Mouse (Mus musculus): Measurements from ENCODE around the gene Raver1. TPM values are rescaled to one million over a fixed set of nuclear protein-coding genes. Genes with fewer than 3 reads are reported as not detected.

Gene Raver1
- polyA plus RNA-seq (2014; fragmentation: Illumina TruSeq; extraction: RNeasy Lipid Tissue Mini Kit (QIAGEN cat#74804); ENCODE audit: insufficient read depth, low read depth, low replicate concordance), result 17.8 TPM

DNA sequence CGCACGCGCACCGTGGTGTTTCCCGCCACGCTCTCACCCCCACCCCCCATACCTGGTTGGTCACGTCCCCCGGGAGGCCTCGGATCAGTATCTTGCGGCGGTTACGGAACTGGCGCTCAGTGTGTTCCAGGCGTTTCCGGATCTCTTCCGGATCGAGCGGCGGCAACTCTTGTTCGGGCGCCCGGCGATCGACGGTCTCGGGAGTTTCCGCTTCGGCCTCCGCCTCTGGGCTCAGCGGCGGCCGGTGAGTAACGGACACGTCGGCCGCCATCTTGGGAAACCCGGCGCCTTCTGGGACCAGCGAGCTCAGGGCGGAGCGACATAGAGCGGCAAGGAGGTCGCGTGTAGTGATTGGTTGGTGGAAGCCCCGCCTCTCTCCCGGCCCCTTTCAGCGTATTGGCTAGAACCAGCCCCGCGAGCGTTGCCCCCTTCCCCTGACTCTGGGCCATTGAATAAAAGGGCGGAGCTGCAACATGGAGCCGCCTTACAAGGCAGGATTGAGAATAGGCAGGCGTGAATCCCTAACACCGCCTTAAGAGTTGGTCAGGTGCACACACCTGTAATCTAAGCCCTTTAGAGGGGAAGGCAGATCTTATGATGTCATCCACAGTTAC, at the start of gene Raver1, which contains the start of gene Gm38431:
Gene Raver1 (minus strand): TSS at position 302 of the 614 bp plus-strand sequence.
Gene Gm38431 (minus strand): TSS at position 291 of the 614 bp plus-strand sequence.

DNA sequence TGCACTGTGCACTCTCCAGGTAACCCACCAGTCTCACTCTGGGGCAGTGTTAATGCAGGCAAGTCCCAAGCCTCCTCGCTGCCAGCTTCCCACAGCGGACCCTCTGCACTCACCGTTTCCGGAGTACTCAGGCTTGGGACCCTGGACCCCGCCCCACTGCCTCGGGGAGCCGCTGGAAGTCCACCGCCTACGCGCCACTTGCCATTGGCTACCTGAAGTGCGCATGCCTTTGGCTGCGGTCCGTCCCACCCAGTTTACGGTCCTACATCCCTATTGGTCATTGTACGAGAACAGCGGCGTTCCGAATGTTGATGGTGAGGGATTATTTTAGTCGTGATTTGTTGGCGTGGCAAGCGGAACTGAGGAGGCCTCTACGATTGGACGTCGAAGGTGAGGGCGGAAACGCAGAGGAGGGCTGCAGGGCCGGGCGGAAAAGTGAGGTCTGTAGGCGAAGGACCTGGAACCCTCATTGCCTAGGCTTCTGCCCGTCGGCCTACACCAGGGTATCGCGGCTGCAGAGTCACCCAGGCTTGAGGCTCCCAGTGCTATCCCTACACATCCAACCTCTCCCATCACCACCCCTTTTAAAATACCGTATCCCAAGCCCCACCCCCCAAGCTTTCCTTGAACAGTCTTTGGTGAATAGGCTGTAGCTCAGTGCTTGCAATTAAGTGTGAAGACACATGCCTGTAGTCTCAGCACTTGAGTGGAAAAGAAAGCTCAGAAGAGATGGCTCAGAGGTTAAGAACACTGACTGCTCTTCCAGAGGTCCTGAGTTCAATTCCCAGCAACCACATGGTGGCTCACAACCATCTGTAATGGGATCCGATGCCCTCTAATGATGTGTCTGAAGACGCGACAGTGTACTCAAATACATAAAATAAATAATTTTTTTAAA, 39.5 kb upstream of the Raver1 start, which contains the start of gene Tyk2:
Gene Tyk2 (minus strand): TSS at position 185 of the 898 bp plus-strand sequence.

GRCm38 (mm10) chr9:21073044-21073840, 18.6 kb downstream of the Raver1 start, which contains the start of the genes Gm49373 and Fdx1l:
TSS of gene Gm49373 (minus strand) at chr9:21073096.
TSS of gene Fdx1l (minus strand) at chr9:21073614.

GRCm38 (mm10) chr9:21067006-21067684, 24.7 kb downstream of the Raver1 start, which contains the start of gene Zglp1:
TSS of gene Zglp1 (minus strand) at chr9:21067093.

DNA sequence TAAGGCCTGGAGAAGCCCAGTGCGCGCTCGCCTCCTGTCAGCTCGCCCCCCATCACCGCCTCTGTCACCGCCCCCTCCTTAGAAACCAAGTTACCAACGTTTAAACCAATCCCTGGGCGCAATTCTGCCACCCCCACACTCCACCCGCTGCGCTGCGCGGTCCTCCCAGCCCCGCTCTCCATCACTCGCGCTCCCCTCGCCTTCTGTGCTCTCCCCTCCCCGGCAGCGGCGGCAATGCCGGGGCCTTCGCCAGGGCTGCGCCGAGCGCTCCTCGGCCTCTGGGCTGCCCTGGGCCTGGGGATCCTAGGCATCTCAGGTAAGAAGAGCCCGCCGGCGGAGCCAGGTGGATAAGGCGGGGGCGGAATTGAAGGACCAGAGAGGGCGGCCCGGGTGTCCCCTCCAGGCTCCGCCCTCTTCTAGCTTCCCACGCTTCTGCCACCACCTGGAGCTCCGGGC, 59.9 kb downstream of the Raver1 start, which contains the start of gene Icam5:
Gene Icam5 (plus strand): TSS at position 178 of the 456 bp plus-strand sequence.

DNA sequence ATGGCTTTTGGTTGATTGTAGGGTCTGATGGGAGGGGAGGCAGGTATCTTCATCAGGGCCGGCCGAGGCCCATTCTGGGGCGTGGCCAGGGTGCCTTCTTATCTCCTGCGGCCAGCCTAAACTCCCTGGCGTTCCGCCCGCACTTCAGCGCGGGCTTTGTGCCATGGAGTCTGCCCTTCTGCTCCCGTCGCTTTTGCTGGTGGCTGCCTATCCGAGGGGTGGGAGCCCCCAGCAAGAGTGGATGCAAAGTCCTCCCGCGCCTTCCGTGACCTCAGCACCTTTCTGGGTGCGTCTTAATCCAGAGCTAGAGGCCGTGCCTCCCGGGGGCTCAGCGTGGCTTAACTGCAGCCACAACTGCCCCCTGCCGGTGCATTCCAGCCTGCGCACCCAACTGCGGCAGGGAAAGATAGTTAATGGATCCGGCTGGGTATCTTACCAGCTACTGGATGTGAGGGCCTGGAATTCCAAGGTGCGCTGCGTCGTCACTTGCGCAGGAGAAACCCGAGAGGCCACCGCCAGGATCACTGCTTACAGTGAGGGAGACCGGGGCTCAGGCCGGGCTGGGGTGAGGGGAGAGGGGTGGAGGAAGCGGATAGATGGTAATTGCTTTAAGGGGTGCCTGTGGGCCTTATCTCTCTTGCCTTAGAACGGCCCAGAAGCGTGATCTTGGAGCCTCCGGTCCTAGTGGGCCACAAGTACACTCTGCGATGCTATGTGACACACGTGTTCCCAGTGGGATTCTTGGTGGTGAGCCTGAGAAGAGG, 62.3 kb downstream of the Raver1 start, which contains the start of gene Icam4:
Gene Icam4 (plus strand): TSS at position 83 of the 764 bp plus-strand sequence.

Other genes starting within 250 kb of the Raver1 start
- gene A230050P20Rik, start 223.4 kb downstream of the Raver1 start, polyA plus RNA-seq (2014; fragmentation: Illumina TruSeq; extraction: RNeasy Lipid Tissue Mini Kit (QIAGEN cat#74804); ENCODE audit: insufficient read depth, low read depth, low replicate concordance), result 17.4 TPM
- 2.2 TPM for gene Angptl6, start 212.3 kb downstream of the Raver1 start, polyA plus RNA-seq (2014; fragmentation: Illumina TruSeq; extraction: RNeasy Lipid Tissue Mini Kit (QIAGEN cat#74804); ENCODE audit: insufficient read depth, low read depth, low replicate concordance)
- 15.0 TPM for gene Ppan, start 203.8 kb downstream of the Raver1 start, polyA plus RNA-seq (2014; fragmentation: Illumina TruSeq; extraction: RNeasy Lipid Tissue Mini Kit (QIAGEN cat#74804); ENCODE audit: insufficient read depth, low read depth, low replicate concordance)
- gene Eif3g, start 193.4 kb downstream of the Raver1 start, polyA plus RNA-seq (2014; fragmentation: Illumina TruSeq; extraction: RNeasy Lipid Tissue Mini Kit (QIAGEN cat#74804); ENCODE audit: insufficient read depth, low read depth, low replicate concordance), result 123 TPM
- gene Dnmt1, start 132.1 kb downstream of the Raver1 start, polyA plus RNA-seq (2014; fragmentation: Illumina TruSeq; extraction: RNeasy Lipid Tissue Mini Kit (QIAGEN cat#74804); ENCODE audit: insufficient read depth, low read depth, low replicate concordance), result 8.6 TPM
- gene S1pr2, start 115.2 kb downstream of the Raver1 start, polyA plus RNA-seq (2014; fragmentation: Illumina TruSeq; extraction: RNeasy Lipid Tissue Mini Kit (QIAGEN cat#74804); ENCODE audit: insufficient read depth, low read depth, low replicate concordance), result 8.2 TPM
- gene Mrpl4, start 89.3 kb downstream of the Raver1 start, polyA plus RNA-seq (2014; fragmentation: Illumina TruSeq; extraction: RNeasy Lipid Tissue Mini Kit (QIAGEN cat#74804); ENCODE audit: insufficient read depth, low read depth, low replicate concordance), result 54.9 TPM
- gene Icam1, start 76.0 kb downstream of the Raver1 start, polyA plus RNA-seq (2014; fragmentation: Illumina TruSeq; extraction: RNeasy Lipid Tissue Mini Kit (QIAGEN cat#74804); ENCODE audit: insufficient read depth, low read depth, low replicate concordance), result 159 TPM
- gene Icam4, start 62.6 kb downstream of the Raver1 start, polyA plus RNA-seq (2014; fragmentation: Illumina TruSeq; extraction: RNeasy Lipid Tissue Mini Kit (QIAGEN cat#74804); ENCODE audit: insufficient read depth, low read depth, low replicate concordance), result 1.6 TPM
- gene Icam5, start 59.9 kb downstream of the Raver1 start, polyA plus RNA-seq (2014; fragmentation: Illumina TruSeq; extraction: RNeasy Lipid Tissue Mini Kit (QIAGEN cat#74804); ENCODE audit: insufficient read depth, low read depth, low replicate concordance), result 0.12 TPM
- not detected for gene Zglp1, start 24.9 kb downstream of the Raver1 start, polyA plus RNA-seq (2014; fragmentation: Illumina TruSeq; extraction: RNeasy Lipid Tissue Mini Kit (QIAGEN cat#74804); ENCODE audit: insufficient read depth, low read depth, low replicate concordance)
- gene Gm49373, start 18.9 kb downstream of the Raver1 start, polyA plus RNA-seq (2014; fragmentation: Illumina TruSeq; extraction: RNeasy Lipid Tissue Mini Kit (QIAGEN cat#74804); ENCODE audit: insufficient read depth, low read depth, low replicate concordance), result 0.21 TPM
- gene Fdx1l, start 18.4 kb downstream of the Raver1 start, polyA plus RNA-seq (2014; fragmentation: Illumina TruSeq; extraction: RNeasy Lipid Tissue Mini Kit (QIAGEN cat#74804); ENCODE audit: insufficient read depth, low read depth, low replicate concordance), result 40.1 TPM
- 0.10 TPM for gene Gm38431, start within 50 bp of the Raver1 start, polyA plus RNA-seq (2014; fragmentation: Illumina TruSeq; extraction: RNeasy Lipid Tissue Mini Kit (QIAGEN cat#74804); ENCODE audit: insufficient read depth, low read depth, low replicate concordance)
- 9.4 TPM for gene Tyk2, start 39.2 kb upstream of the Raver1 start, polyA plus RNA-seq (2014; fragmentation: Illumina TruSeq; extraction: RNeasy Lipid Tissue Mini Kit (QIAGEN cat#74804); ENCODE audit: insufficient read depth, low read depth, low replicate concordance)
- gene Cdc37, start 58.0 kb upstream of the Raver1 start, polyA plus RNA-seq (2014; fragmentation: Illumina TruSeq; extraction: RNeasy Lipid Tissue Mini Kit (QIAGEN cat#74804); ENCODE audit: insufficient read depth, low read depth, low replicate concordance), result 99.3 TPM
- 3.4 TPM for gene Pde4a, start 73.7 kb upstream of the Raver1 start, polyA plus RNA-seq (2014; fragmentation: Illumina TruSeq; extraction: RNeasy Lipid Tissue Mini Kit (QIAGEN cat#74804); ENCODE audit: insufficient read depth, low read depth, low replicate concordance)
- 24.3 TPM for gene Keap1, start 147.4 kb upstream of the Raver1 start, polyA plus RNA-seq (2014; fragmentation: Illumina TruSeq; extraction: RNeasy Lipid Tissue Mini Kit (QIAGEN cat#74804); ENCODE audit: insufficient read depth, low read depth, low replicate concordance)
- gene S1pr5, start 156.4 kb upstream of the Raver1 start, polyA plus RNA-seq (2014; fragmentation: Illumina TruSeq; extraction: RNeasy Lipid Tissue Mini Kit (QIAGEN cat#74804); ENCODE audit: insufficient read depth, low read depth, low replicate concordance), result 1.3 TPM
- gene Atg4d, start 173.3 kb upstream of the Raver1 start, polyA plus RNA-seq (2014; fragmentation: Illumina TruSeq; extraction: RNeasy Lipid Tissue Mini Kit (QIAGEN cat#74804); ENCODE audit: insufficient read depth, low read depth, low replicate concordance), result 25.0 TPM
- 18.5 TPM for gene Kri1, start 196.0 kb upstream of the Raver1 start, polyA plus RNA-seq (2014; fragmentation: Illumina TruSeq; extraction: RNeasy Lipid Tissue Mini Kit (QIAGEN cat#74804); ENCODE audit: insufficient read depth, low read depth, low replicate concordance)
- gene Cdkn2d, start 199.4 kb upstream of the Raver1 start, polyA plus RNA-seq (2014; fragmentation: Illumina TruSeq; extraction: RNeasy Lipid Tissue Mini Kit (QIAGEN cat#74804); ENCODE audit: insufficient read depth, low read depth, low replicate concordance), result 20.3 TPM
- gene Ap1m2, start 220.3 kb upstream of the Raver1 start, polyA plus RNA-seq (2014; fragmentation: Illumina TruSeq; extraction: RNeasy Lipid Tissue Mini Kit (QIAGEN cat#74804); ENCODE audit: insufficient read depth, low read depth, low replicate concordance), result 27.2 TPM
- gene Slc44a2, start 228.7 kb upstream of the Raver1 start, polyA plus RNA-seq (2014; fragmentation: Illumina TruSeq; extraction: RNeasy Lipid Tissue Mini Kit (QIAGEN cat#74804); ENCODE audit: insufficient read depth, low read depth, low replicate concordance), result 118 TPM

Measured in lung, adult 10 weeks (tissue).